Mouse (Mus musculus): ENCODE measurements around the gene Smyd4.

Gene Smyd4

GRCm38 (mm10) chr11:75420037-75420436, 71.8 kb downstream of the Smyd4 start:
- no peak for DNase-seq (ENCODE audit: low read depth, low spot score)

DNA sequence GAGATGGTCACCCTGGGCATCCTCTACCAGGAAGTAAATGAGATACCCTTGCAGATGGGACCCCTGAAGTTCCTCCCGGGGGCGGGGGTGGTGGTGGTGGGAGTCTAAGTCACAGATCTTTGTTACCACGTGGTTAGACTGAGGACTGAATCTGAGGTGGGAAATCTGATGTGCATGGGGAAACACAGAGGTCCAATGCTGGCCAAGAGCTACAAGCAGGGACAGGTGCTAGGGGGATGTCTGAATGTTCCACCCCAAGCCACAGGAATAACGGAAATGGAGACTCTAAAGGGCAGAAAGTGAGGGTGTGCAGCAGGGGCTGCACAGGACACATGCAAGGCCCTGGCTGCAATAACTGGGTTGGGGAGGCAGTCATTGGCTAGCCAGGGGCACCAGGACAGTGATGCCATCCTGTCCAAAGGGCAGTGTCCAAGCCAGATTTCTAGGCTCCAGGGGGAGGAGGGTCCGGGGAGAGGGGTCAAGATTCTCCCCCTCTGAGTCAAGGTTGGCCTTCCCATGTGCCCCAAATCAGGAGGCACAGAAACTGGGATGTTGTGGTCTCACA, 72.7 kb downstream of the Smyd4 start:
- DNase-seq (ENCODE audit: low read depth, low spot score) = no peak

GRCm38 (mm10) chr11:75421375-75422012, 73.3 kb downstream of the Smyd4 start:
- DNase-seq (ENCODE audit: low read depth, low spot score) = no peak

- no peak for DNase-seq (ENCODE audit: low read depth, low spot score)
Measured at GRCm38 (mm10) chr11:75422013-75422792, 74.0 kb downstream of the Smyd4 start, which contains the start of gene Serpinf1. Serpinf1 (minus strand) TSS chr11:75422701.

- no peak for DNase-seq (ENCODE audit: low read depth, low spot score)
Measured at GRCm38 (mm10) chr11:75423091-75423490, 74.9 kb downstream of the Smyd4 start.

DNA sequence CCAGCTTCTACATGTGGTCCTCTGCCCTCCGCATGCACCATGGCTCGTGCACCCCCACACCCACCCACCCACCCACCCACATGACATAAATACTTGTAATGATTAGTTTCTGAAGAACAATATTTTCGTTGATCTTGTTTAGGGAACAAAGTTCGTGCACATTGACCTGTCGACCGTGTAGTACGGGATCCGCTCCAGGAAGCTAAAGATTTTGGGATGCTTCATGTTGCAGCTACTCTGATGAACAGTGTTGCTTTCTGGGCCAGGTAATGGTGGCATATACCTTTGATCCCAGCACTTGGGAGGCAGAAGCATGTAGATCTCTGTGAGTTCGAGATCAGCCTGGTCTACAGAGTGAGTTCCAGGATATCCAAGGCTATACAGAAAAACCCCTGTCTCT, 75.8 kb downstream of the Smyd4 start:
- no peak for DNase-seq (ENCODE audit: low read depth, low spot score)

DNA sequence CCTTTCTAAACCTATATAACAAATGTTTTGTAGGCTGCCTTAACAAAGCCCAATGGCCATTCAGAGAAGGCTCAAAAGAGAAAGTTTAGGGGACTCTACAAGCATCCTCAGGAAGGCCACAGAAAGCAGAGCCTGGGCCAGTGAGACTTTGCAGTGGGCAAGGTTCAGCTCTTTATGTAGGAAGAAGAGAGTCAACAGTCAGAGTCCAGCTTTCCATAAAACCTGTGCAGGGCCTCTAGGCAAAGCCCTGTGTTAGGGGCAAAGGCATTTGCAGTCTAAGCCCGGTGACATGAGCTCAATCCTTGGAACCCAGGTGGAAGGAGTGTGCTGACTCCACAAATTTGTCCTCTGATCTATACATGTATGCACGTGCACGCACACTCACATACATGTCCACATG, 76.2 kb downstream of the Smyd4 start:
- DNase-seq (ENCODE audit: low read depth, low spot score) = no peak

GRCm38 (mm10) chr11:75429019-75429705, 80.9 kb downstream of the Smyd4 start:
- DNase-seq (ENCODE audit: low read depth, low spot score) = no peak

GRCm38 (mm10) chr11:75431307-75431706, 83.1 kb downstream of the Smyd4 start:
- peak; percentile 51 for DNase-seq (ENCODE audit: low read depth, low spot score)

DNA sequence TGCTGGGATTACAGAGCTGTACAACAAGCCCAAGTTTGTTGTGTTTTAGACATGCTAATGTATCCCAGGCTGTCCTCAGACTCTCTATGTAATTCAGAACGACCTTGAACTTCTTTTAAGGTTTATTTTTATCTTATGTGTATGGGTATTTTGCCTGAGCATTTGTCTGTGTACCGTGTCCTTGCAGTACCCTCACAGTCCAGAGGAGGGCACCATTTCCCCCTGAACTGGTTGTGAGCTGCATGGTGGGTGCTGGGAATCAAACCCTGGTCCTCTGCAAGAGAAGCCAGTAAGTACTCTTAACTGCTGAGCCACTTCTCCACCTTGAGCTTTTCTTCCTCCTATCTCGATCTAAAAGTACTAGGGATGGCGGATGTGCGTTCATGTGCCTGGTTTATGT, 85.9 kb downstream of the Smyd4 start:
- DNase-seq (ENCODE audit: low read depth, low spot score) = no peak

DNA sequence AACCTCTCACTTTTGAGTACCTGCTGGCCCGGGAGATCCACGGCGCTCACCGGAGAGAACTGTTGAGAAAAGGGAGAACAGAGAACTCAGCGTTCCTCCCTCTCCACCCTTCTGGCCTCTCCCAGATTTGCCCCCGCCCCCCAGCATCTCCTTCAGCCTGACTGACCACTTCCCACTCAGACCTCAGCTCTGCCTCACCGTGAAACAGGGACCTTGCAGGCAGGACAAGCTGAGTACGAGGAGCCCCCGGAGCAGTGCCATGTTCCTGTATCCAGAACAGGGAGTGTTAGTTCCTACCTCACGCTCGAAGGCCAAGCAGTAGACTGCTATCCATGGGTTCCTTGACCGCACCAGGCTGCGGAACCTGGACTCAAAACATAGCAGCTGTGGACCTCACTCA, 90.0 kb downstream of the Smyd4 start:
- DNase-seq (ENCODE audit: low read depth, low spot score) = no peak

DNA sequence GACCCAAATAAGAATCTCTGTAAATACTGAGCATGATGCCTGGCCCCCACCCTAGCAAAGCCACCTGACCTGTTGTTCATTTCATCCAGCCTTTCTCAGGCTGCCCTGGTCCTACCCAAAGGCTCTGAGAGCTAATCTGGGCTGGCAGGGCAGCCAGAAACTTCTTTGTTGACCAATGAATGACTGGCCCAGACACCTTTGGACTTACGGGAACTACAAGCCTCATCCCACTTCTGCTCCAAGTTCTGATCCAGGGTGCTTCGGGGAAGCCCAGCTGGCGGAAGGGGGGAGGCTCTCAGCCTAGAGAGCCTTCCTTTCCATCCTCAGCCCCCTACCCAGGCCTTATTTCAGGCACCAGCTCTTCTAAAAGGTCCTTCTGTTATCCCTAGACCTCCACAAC, 90.6 kb downstream of the Smyd4 start:
- DNase-seq (ENCODE audit: low read depth, low spot score) = no peak

DNA sequence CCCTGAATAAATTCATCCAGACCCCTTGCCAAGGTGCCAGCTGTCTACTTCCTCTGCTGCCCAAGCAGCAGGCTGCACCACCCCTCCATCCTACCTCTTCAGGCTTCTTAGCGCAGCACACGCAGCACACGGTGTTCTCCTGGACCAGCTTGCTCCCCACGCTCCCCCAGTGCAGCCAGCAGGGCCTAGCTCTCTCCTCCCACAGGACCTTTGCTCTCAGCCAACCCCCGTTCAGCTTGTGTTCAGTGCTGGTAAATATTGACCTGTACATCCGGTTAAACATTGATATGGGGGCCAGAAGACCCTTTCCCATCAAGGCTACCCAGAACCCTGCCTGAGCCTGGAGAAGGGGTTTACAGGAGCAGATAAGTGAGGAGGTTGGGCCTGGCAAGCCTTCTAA, 91.1 kb downstream of the Smyd4 start, which contains the start of gene Serpinf2:
Gene Serpinf2 (minus strand): TSS at position 229 of the 400 bp plus-strand sequence.
- DNase-seq (ENCODE audit: low read depth, low spot score) = no peak

DNA sequence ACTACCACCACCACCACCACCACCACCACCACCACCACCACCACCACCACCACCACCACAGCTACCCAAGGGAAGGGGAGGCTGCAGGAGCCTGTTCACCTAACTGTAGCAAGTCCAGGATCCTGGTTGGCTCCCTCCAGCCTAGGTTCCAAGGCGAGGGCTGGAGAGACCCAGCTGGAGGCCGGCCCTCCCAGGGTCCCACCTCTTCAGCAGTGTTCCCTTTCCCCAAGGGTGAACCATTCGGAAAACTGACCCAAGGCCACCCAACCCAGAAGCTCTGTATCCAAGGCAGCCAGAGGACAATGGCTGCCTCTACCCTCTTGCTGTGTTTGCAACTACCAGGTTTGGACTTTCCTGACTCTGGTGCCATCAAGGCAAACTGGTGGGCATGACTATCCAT, 91.7 kb downstream of the Smyd4 start:
- DNase-seq (ENCODE audit: low read depth, low spot score) = no peak

GRCm38 (mm10) chr11:75441034-75441433, 92.8 kb downstream of the Smyd4 start:
- DNase-seq (ENCODE audit: low read depth, low spot score) = no peak

DNA sequence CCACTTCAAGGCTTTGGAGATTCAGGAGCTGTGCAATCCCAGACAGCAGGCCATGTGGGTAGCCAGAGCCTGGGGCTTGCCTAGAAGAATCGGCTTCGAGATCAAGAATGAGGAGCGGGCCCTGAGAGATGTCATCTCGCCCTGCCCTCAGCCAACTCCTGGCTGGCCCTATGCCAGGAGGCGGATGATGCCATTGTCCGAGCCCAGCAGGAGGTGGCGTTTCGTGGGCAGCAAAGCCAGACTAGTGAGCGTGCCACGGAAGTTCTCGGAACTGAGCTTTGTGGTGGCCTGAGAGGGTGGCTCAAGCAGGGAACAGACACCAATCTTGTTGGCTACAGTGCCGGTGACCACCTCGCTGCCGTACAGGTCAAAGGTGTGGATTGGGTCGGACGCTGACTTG, 93.4 kb downstream of the Smyd4 start:
- no peak for DNase-seq (ENCODE audit: low read depth, low spot score)

DNA sequence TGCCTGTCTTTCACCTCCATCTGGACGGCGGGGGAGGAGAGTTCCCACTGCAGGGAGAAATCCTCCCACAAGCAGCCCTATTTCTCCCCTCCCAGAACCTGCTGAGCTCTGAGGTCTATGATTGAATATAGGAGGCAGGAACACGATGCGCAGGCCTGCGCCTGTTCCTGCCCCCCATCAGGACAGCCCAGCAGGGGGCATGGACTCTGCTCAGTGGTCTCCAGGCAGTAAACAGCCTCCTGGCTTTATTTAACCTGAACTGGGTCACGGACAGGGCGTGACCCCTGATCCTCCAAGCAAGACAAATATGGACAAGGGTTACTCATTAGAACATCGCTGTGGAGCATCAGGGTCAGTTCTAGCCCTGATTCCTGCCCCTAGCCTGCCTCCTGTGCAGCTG, 95.5 kb downstream of the Smyd4 start:
- no peak for DNase-seq (ENCODE audit: low read depth, low spot score)

- DNase-seq (ENCODE audit: low read depth, low spot score) = no peak
Measured at GRCm38 (mm10) chr11:75448575-75448974, 100.3 kb downstream of the Smyd4 start.

GRCm38 (mm10) chr11:75449695-75450094, 101.5 kb downstream of the Smyd4 start:
- DNase-seq (ENCODE audit: low read depth, low spot score) = no peak

- DNase-seq (ENCODE audit: low read depth, low spot score) = no peak
Measured at GRCm38 (mm10) chr11:75450304-75450908, 102.2 kb downstream of the Smyd4 start.

- DNase-seq (ENCODE audit: low read depth, low spot score) = no peak
Measured at GRCm38 (mm10) chr11:75450936-75451335, 102.7 kb downstream of the Smyd4 start.

DNA sequence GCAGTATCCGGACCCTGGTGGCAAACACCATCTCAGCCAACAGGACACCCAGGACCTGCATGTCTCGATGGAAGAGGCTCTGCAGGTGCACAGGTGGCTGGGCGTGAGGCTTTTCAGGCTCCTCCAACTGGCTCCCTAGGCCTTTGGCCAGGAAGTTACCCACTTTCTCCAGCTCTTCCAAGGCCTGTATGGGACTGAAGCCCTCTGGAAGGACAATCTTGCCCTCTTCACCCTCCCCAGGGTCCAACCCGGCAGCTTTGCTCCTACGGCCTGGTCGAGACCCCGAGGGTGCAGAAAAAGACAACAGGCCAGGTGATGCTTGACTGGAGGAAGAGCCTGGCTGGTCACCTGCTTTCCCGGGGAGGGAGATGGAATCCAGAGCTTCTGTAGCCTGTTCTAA, 103.8 kb downstream of the Smyd4 start:
- no peak for DNase-seq (ENCODE audit: low read depth, low spot score)

Data from brain, embryonic 18.5 days (tissue).